Mouse (Mus musculus): Measurements from ENCODE around the gene Nkain4. TPM values are rescaled to one million over a fixed set of nuclear protein-coding genes. Genes with fewer than 3 reads are reported as not detected.

The Nkain4 gene
- polyA plus RNA-seq, 1 experiment from 2014 or later: 33.5 TPM

DNA sequence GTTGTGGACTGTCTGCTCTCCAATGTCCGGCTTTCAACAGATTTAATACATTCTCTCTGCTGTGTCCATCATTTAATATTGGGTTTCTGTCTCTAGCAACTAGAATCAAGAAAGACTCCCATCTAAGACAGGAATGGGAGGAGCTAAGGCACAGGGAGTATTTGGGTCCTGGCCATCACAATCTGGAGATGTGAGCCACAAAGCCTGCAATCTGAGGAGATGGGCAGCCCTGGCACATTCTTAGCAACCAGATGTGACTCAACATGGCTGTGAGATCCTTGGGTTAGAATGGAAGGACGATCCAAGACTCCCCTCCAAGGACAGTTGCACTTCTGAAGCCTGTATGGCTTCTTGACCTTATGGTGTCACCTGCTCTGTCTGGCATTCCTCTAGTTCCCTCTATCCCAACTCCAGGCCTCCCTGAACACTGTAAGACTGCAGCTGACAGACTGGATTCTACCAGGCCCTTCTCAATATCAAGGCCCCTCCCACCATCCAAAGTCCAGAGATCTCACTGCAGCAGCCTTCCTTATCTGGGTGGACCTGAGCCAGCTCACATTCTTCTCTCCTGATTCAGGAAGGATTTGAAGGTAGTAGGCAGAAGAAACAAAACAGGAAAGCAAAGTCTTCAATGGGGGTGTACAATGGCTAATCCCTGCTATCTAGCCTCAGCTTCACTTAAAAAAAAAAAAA, 8.3 kb upstream of the Nkain4 start:
- 73% methylated on average over 2 of the region's 2 CpGs for WGBS
- Histone ChIP-seq H3K9ac (ENCODE audit: low read length) (no peak overlapping the region), H3K27ac (ENCODE audit: low read depth, low read length) (no peak overlapping the region), H3K4me2 (ENCODE audit: low read depth, low read length, severe bottlenecking) (no peak overlapping the region), H3K4me1 (replicated peaks; ENCODE audit: control insufficient read depth, insufficient read depth, low read length) (no peaks in the 10 kb centered on the region), H3K27me3 (ENCODE audit: control insufficient read depth, insufficient read depth, low read length) (no peaks in the 10 kb centered on the region), H3K4me3 (ENCODE audit: low read depth, low read length) (no peak overlapping the region), H3K36me3 (ENCODE audit: control insufficient read depth, insufficient read depth, low read length) (no peaks in the 10 kb centered on the region), H3K9me3 (ENCODE audit: control insufficient read depth, low read length) (no peaks in the 10 kb centered on the region)
- no peak for ATAC-seq (replicated peaks; ENCODE audit: low FRiP score)
- DNase-seq (ENCODE audit: low spot score): no peak

DNA sequence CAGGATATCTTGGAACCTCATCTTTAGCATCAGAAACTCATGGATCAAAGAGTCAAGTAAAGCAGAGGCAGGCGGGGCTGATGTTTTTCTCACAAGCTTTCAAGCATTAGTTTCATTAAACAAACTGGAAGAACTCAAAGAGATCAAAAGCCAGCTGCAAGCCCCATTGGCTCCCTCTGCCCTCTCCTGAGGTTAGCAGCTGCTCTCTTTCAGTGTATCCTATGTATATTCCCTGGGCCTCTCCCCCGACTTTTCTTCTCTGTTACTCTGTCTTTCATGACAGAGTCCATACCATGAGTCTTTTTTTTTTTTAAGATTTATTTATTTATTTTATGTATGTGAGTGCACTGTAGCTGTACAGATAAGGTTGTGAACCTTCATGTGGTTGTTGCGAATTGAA, 5.7 kb upstream of the Nkain4 start:
- Histone ChIP-seq H3K9me3 (ENCODE audit: control insufficient read depth, low read length) (no peaks in the 10 kb centered on the region), H3K4me3 (ENCODE audit: low read depth, low read length) (no peak overlapping the region), H3K27me3 (ENCODE audit: control insufficient read depth, insufficient read depth, low read length) (no peaks in the 10 kb centered on the region), H3K4me2 (ENCODE audit: low read depth, low read length, severe bottlenecking) (no peak overlapping the region), H3K36me3 (ENCODE audit: control insufficient read depth, insufficient read depth, low read length) (no peaks in the 10 kb centered on the region), H3K4me1 (replicated peaks; ENCODE audit: control insufficient read depth, insufficient read depth, low read length) (no peaks in the 10 kb centered on the region), H3K27ac (ENCODE audit: low read depth, low read length) (no peak overlapping the region), H3K9ac (ENCODE audit: low read length) (no peak overlapping the region)
- no peak for DNase-seq (ENCODE audit: low spot score)
- WGBS: 81% methylated on average over 3 of the region's 3 CpGs
- ATAC-seq (replicated peaks; ENCODE audit: low FRiP score): no peak

DNA sequence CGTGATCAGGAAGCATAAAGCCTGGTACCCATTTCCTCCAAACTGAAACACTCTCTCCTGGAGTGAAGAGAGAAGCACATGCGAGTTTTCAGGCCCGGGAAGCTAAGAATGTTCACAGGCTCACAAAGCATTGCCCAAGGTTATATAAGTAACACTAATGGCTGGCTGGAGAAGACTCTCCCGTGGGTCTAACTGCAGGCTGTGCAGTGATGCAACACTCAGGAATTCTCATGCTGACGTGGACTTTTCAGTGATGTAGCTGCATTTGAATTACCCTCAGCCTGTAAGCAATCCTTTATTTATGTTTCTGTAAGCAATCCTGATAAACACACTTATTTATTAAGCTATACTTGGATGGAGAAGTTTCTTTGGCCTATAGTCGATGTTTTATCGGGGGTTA, 5.1 kb upstream of the Nkain4 start:
- no peaks in the 10 kb centered on the region for H3K27me3 ChIP-seq (ENCODE audit: control insufficient read depth, insufficient read depth, low read length)
- H3K27ac ChIP-seq (ENCODE audit: low read depth, low read length): no peak overlapping the region
- no peaks in the 10 kb centered on the region for H3K9me3 ChIP-seq (ENCODE audit: control insufficient read depth, low read length)
- whole genome bisulfite sequencing: 83% methylated on average over 7 of the region's 7 CpGs
- DNase-seq (ENCODE audit: low spot score): no peak
- ATAC-seq (replicated peaks; ENCODE audit: low FRiP score): no peak
- H3K9ac ChIP-seq (ENCODE audit: low read length): no peak overlapping the region
- H3K36me3 ChIP-seq (ENCODE audit: control insufficient read depth, insufficient read depth, low read length): no peaks in the 10 kb centered on the region
- H3K4me2 ChIP-seq (ENCODE audit: low read depth, low read length, severe bottlenecking): no peak overlapping the region
- 0 out of 2 replicates have a peak, but pooled peaks cover 2% of the 10 kb centered on the region for H3K4me1 ChIP-seq (replicated peaks; ENCODE audit: control insufficient read depth, insufficient read depth, low read length)
- H3K4me3 ChIP-seq (ENCODE audit: low read depth, low read length): no peak overlapping the region

- Histone ChIP-seq H3K9ac (ENCODE audit: low read length) (peak overlapping the region; percentile 70), H3K36me3 (ENCODE audit: control insufficient read depth, insufficient read depth, low read length) (no peaks in the 10 kb centered on the region), H3K4me3 (ENCODE audit: low read depth, low read length) (peak overlapping the region; percentile 61), H3K4me1 (replicated peaks; ENCODE audit: control insufficient read depth, insufficient read depth, low read length) (peaks cover 18% of the 10 kb centered on the region), H3K9me3 (ENCODE audit: control insufficient read depth, low read length) (no peaks in the 10 kb centered on the region), H3K27ac (ENCODE audit: low read depth, low read length) (peak overlapping the region; percentile 86), H3K27me3 (ENCODE audit: control insufficient read depth, insufficient read depth, low read length) (no peaks in the 10 kb centered on the region), H3K4me2 (ENCODE audit: low read depth, low read length, severe bottlenecking) (peak overlapping the region; percentile 93)
- WGBS: 4% methylated on average over 2 of the region's 2 CpGs
- ATAC-seq (replicated peaks; ENCODE audit: low FRiP score): no peak
- DNase-seq (ENCODE audit: low spot score): no peak
These were observed 861 bp downstream of the Nkain4 start for GRCm38 (mm10) chr2:180953638-180954037.

- Histone ChIP-seq H3K4me3 (ENCODE audit: low read depth, low read length) (peak overlapping the region; percentile 61), H3K9ac (ENCODE audit: low read length) (peak overlapping the region; percentile 70), H3K36me3 (ENCODE audit: control insufficient read depth, insufficient read depth, low read length) (no peaks in the 10 kb centered on the region), H3K4me2 (ENCODE audit: low read depth, low read length, severe bottlenecking) (peak overlapping the region; percentile 93), H3K27ac (ENCODE audit: low read depth, low read length) (peak overlapping the region; percentile 86), H3K27me3 (ENCODE audit: control insufficient read depth, insufficient read depth, low read length) (no peaks in the 10 kb centered on the region), H3K9me3 (ENCODE audit: control insufficient read depth, low read length) (no peaks in the 10 kb centered on the region), H3K4me1 (replicated peaks; ENCODE audit: control insufficient read depth, insufficient read depth, low read length) (peaks cover 18% of the 10 kb centered on the region)
- WGBS: 3% methylated on average over 9 of the region's 9 CpGs
- peak; percentile 82 for DNase-seq (ENCODE audit: low spot score)
- ATAC-seq (replicated peaks; ENCODE audit: low FRiP score): peak; percentile 69
These were observed 1.7 kb downstream of the Nkain4 start for GRCm38 (mm10) chr2:180952731-180953171.

DNA sequence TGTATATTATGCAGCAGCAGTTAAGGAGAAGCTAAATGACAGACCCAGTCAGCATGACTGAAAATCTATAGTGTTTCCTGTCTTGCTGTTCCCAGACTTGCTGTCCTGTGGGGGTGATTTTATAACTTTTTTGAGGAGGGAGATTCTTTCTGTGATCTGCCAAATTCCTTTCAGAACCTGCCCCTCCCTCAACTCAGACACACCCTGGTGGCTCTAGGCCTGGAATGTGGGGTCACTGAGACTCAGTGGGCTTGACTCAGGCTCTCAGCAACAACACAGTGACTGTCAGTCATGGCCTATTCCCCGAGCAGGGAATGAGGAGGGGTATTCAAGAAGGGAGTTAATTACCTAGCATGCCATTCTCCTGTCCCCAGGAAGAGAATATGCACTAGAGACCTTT, 4.6 kb downstream of the Nkain4 start:
- H3K9ac ChIP-seq (ENCODE audit: low read length): no peak overlapping the region
- H3K4me1 ChIP-seq (replicated peaks; ENCODE audit: control insufficient read depth, insufficient read depth, low read length): peaks cover 17% of the 10 kb centered on the region
- H3K9me3 ChIP-seq (ENCODE audit: control insufficient read depth, low read length): no peaks in the 10 kb centered on the region
- H3K4me2 ChIP-seq (ENCODE audit: low read depth, low read length, severe bottlenecking): no peak overlapping the region
- DNase-seq (ENCODE audit: low spot score) (no peak), ATAC-seq (replicated peaks; ENCODE audit: low FRiP score) (no peak)
- WGBS: 27% methylated on average over 1 of the region's 1 CpGs
- H3K36me3 ChIP-seq (ENCODE audit: control insufficient read depth, insufficient read depth, low read length): no peaks in the 10 kb centered on the region
- no peak overlapping the region for H3K4me3 ChIP-seq (ENCODE audit: low read depth, low read length)
- H3K27ac ChIP-seq (ENCODE audit: low read depth, low read length): no peak overlapping the region
- no peaks in the 10 kb centered on the region for H3K27me3 ChIP-seq (ENCODE audit: control insufficient read depth, insufficient read depth, low read length)

DNA sequence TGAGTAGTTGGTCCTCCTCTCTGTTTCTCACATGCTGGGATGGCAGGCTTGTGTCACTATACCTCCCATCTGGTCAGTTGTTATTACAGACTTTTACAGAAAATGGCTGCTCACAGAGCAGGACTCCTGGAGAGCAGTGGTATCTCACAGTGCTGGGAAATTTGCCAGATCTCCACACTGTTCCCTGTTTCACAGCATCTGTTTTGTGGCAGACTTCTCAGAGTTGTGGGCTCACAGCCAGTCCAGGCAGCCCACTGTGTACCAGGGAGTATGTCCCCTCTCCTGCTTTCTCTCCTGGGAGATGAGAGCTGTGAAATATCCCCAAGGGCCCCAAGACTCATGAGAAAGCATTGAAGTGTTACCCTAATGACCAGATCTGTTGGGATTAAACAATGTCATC, 12.6 kb downstream of the Nkain4 start:
- Histone ChIP-seq H3K4me3 (ENCODE audit: low read depth, low read length) (no peak overlapping the region), H3K36me3 (ENCODE audit: control insufficient read depth, insufficient read depth, low read length) (no peaks in the 10 kb centered on the region), H3K9me3 (ENCODE audit: control insufficient read depth, low read length) (no peaks in the 10 kb centered on the region), H3K4me1 (replicated peaks; ENCODE audit: control insufficient read depth, insufficient read depth, low read length) (no peaks in the 10 kb centered on the region), H3K27ac (ENCODE audit: low read depth, low read length) (no peak overlapping the region), H3K9ac (ENCODE audit: low read length) (no peak overlapping the region), H3K4me2 (ENCODE audit: low read depth, low read length, severe bottlenecking) (no peak overlapping the region), H3K27me3 (ENCODE audit: control insufficient read depth, insufficient read depth, low read length) (no peaks in the 10 kb centered on the region)
- ATAC-seq (replicated peaks; ENCODE audit: low FRiP score): no peak
- DNase-seq (ENCODE audit: low spot score): no peak

GRCm38 (mm10) chr2:180940187-180940586, 14.3 kb downstream of the Nkain4 start:
- Histone ChIP-seq H3K4me2 (ENCODE audit: low read depth, low read length, severe bottlenecking) (no peak overlapping the region), H3K27ac (ENCODE audit: low read depth, low read length) (no peak overlapping the region), H3K4me1 (replicated peaks; ENCODE audit: control insufficient read depth, insufficient read depth, low read length) (no peaks in the 10 kb centered on the region), H3K36me3 (ENCODE audit: control insufficient read depth, insufficient read depth, low read length) (no peaks in the 10 kb centered on the region), H3K4me3 (ENCODE audit: low read depth, low read length) (no peak overlapping the region), H3K9me3 (ENCODE audit: control insufficient read depth, low read length) (no peaks in the 10 kb centered on the region), H3K9ac (ENCODE audit: low read length) (no peak overlapping the region), H3K27me3 (ENCODE audit: control insufficient read depth, insufficient read depth, low read length) (no peaks in the 10 kb centered on the region)
- ATAC-seq (replicated peaks; ENCODE audit: low FRiP score) (no peak), DNase-seq (ENCODE audit: low spot score) (no peak)

DNA sequence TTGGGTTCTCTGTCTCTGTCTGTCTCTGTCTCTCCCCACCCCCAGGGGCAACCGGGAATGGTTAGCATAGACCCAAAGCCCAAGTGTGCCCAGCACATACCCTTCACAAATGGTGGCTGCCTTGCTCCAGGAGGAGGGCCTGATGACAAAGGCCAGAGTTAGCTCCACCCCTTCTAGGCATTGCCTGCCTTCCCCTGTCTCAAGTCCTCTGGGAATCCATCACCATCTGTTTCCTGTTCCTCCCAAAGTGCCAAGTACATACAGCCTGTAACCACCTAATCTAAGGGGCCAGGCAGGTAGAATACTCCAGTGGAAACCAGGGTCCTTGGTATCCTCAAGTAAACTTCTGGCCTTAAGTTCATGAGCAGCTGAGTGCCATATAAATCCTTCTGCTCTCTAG, 22.1 kb downstream of the Nkain4 start:
- WGBS: 81% methylated on average over 1 of the region's 1 CpGs
- ATAC-seq (replicated peaks; ENCODE audit: low FRiP score) (no peak), DNase-seq (ENCODE audit: low spot score) (no peak)
- Histone ChIP-seq H3K27ac (ENCODE audit: low read depth, low read length) (no peak overlapping the region), H3K9me3 (ENCODE audit: control insufficient read depth, low read length) (no peaks in the 10 kb centered on the region), H3K4me2 (ENCODE audit: low read depth, low read length, severe bottlenecking) (no peak overlapping the region), H3K27me3 (ENCODE audit: control insufficient read depth, insufficient read depth, low read length) (no peaks in the 10 kb centered on the region), H3K9ac (ENCODE audit: low read length) (no peak overlapping the region), H3K4me1 (replicated peaks; ENCODE audit: control insufficient read depth, insufficient read depth, low read length) (no peaks in the 10 kb centered on the region), H3K4me3 (ENCODE audit: low read depth, low read length) (no peak overlapping the region), H3K36me3 (ENCODE audit: control insufficient read depth, insufficient read depth, low read length) (no peaks in the 10 kb centered on the region)
